Mouse (Mus musculus) G1E (cell line): ENCODE data around the gene Rasgrp1.

ENCODE experiments used
- CTCF ChIP-seq: IDR thresholded peaks from 2 replicates; pipeline ENCODE4 v1.5.1; 2012; ENCODE audit warnings: low read depth, low read length, inconsistent platforms, mixed read lengths
- GATA1 ChIP-seq: IDR thresholded peaks from 2 replicates; pipeline ENCODE4 v1.6.1; 2012; ENCODE audit warnings: borderline replicate concordance, low read length, inconsistent platforms, mixed read lengths
- GATA2 ChIP-seq: IDR thresholded peaks from 2 replicates; pipeline ENCODE4 v1.6.1; 2012; ENCODE audit warnings: low read depth, low read length, inconsistent platforms, borderline replicate concordance
- POLR2AphosphoS5 ChIP-seq: IDR thresholded peaks from 2 replicates; pipeline ENCODE4 v1.6.1; 2012; ENCODE audit warnings: low read depth, low read length, inconsistent platforms; ENCODE audit not compliant: insufficient replicate concordance

GRCm38 (mm10) chr2:117357939-117358338 lies 15.1 kb upstream of the Rasgrp1 start:
- TF ChIP-seq CTCF (no peak), GATA1 (no peak), GATA2 (no peak), POLR2AphosphoS5 (no peak)
